Mouse (Mus musculus): ENCODE data around the gene Rasa4.

GRCm38 (mm10) chr5:136095089-136095488 lies 11.4 kb downstream of the Rasa4 start:
- TF ChIP-seq CTCF (IDR thresholded peaks at IDR 0.05; ENCODE audit: borderline replicate concordance, insufficient read depth, low read depth, low read length) (no peak), POLR2A (IDR thresholded peaks at IDR 0.05; ENCODE audit: borderline replicate concordance, insufficient read depth, low read length) (no peak)

Measured in cerebellum, adult 2 months (tissue).